Mouse (Mus musculus): Measurements from ENCODE around the gene Ttc36.

Gene Ttc36

GRCm38 (mm10) chr9:44802808-44803450 lies at the start of gene Ttc36:
Gene Ttc36, minus strand, starts transcription at chr9:44803072.
- no peak for DNase-seq (ENCODE audit: low spot score in 2 of 2)

DNA sequence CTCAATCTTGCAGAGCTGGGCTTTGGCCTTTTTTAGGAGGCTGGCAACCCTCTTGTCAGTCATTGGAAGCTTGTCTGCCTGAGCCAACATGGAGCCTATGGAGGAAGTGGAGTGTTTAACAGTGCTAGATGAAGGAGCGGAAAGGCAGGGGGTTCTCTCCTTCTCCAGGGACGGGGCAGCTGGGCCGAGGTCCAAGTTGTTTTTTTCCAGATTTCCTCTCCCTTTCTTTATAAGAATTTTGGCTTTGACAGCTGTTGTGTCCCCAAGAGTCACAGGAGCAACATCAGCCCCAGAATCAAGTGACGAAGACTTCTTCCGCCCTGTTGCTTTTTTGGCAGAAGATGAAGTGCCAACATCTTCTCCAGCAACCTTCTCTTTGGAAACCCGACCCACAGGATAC lies 44.6 kb upstream of the Ttc36 start:
- no peak for DNase-seq (ENCODE audit: low spot score in 2 of 2)

DNA sequence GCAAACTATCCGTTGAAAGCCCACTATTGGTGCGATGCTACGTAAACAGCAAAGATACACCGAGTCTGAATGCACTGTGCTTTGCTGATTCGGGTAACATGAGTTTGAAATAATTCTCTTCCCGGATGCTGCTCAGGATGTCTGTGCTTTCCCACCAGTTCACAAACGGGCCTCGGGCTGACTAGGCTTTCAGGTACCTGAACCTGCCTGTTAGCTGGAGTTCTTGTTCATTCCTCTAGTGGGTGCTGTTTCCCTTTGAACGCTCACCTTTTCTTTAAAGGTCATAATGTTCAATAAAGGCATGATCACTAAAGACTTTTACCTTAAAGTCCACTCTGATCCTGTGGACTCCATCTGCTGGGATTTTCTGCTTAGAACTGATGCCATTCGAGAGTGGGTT lies 38.4 kb upstream of the Ttc36 start:
- DNase-seq (ENCODE audit: low spot score in 2 of 2), result no peak

GRCm38 (mm10) chr9:44836439-44836838 lies 33.6 kb upstream of the Ttc36 start:
- DNase-seq (ENCODE audit: low spot score in 2 of 2), result peak; percentile 28 to 54

DNA sequence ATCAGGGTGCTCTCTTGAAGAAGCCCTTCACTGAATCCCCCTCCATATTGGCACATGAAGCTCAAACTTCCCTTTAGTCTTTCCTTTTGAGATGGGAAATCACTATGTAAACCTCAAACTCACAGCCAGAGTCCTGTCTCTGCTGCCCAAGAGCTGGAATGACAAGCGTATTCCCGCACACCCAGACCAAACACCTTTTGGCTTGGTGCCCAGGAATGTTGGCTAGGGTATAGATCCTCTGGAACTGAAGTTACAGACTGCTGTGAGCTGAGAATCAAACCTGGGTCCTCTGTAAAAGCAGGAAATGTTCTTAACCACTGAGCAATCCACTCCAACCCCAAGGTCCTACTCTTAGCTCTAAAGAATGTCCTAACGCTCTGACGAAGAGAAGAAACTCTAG lies 29.5 kb upstream of the Ttc36 start:
- DNase-seq (ENCODE audit: low spot score in 2 of 2), result no peak

DNA sequence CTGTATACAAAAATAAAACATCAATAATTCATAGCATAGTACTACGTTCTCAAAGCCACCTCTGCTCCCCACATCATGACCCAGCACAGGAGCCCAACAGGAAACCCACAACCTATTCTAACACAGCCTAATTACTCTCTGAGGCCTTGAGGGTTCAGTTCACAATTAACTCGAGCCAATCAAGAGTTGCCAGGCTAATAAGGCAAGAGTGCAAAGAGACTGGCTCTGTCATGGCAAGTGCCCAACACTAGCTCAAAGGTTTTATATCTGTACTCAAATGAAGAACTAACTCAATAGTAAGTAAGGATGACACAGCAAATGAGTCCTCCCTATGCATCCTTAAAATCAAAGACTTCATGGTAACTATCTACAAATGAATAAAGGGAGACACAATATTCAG lies 27.6 kb upstream of the Ttc36 start:
- no peak for DNase-seq (ENCODE audit: low spot score in 2 of 2)

DNA sequence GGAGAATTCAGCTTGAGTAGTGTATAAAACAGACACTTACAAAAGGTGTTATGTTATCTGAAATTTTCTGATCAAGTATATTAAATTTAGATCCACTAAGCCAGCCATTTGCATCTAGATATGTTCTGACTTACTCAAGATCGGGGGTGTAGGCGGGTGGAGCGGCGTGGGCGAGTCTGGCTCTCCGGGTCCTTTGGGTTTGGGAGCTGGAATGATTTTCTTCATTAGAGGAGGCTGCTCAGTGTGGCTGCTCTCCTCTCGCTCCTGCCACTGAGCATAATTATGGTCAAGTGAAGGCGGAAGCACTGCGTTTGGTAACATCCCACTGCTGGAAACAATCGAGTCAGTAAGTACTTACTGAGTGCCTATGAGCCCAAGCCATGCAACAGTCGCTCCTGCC lies 26.1 kb upstream of the Ttc36 start:
- no peak for DNase-seq (ENCODE audit: low spot score in 2 of 2)

DNA sequence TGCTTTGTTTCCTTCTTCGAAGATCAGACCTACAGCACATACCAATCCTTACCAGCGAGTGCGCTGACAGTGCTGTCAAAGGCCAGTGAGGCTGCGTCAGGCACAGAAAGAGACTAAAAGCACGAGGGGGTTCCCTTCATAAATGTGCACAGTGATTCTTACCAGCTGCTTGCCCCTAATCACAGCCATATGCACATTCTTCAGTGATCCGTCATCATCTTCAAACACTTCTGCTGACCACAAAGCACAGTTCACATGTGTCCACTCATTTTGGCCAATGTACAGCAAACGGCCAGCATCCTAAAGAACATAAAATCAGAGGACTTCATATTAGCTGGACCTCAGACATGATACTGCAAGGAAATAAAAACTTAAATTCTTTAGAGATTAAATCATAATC lies 23.8 kb upstream of the Ttc36 start:
- no peak for DNase-seq (ENCODE audit: low spot score in 2 of 2)

DNA sequence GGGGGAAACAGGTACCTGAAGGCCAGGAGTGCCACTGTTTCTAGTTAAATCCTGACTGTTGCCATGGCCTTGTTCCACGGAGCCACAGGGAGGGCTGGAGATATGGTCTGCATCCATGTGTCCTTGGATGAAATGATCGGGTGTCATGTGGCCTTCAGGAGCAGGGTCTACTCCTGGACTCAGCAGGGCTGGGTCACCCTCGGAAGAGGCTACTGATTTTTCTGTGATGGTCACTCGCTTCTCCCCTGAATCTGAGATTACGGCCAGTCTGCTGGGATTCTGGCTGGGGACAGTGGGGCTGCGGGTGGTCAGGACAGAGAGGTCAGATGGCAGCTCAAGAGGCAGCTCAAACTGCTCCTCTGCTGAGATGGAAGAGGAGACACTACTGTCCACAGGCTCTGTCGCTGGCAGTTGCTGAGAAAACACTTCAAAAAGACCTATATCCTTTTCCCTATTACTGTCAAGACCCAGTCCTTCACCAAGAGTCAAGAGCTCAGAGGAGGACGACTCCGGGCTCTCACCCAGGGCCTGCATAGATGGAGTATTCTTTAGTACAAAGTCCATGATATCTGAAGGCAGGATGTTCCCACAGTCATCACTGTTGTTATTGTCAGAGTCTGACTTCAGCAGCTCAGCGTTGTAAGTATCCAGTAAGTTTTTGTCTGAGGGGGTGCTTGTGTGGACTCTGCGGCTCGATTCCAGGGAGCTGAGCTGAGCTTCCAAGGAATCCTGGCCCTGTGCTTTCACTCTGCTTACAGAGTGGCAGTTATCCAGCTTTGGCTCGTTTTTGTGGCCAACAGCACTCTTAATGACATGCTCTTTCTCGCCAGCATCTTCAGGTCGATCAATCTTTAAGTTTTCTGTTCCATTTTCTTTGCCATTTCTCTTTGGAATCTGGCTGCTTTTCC lies 17.3 kb upstream of the Ttc36 start:
- no peak for DNase-seq (ENCODE audit: low spot score in 2 of 2)

DNA sequence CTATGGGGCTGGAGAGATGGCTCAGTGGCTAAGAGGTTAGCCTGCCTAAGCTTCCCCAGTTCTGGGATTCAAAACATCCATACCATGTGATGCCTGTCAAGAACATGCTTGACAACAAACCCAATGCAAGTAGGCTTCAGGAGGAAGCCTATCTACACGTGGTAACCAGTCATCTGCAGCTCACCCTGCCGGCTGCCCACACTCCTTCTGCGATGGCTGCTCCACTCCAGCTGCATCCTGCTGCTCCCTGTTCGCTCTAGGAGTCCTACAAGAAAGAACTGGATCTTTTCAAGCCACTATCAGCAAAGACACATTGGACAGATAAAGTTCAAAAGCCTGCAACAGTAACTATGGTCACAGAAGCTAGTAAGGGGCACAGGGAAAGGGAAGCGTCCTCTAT lies 14.7 kb upstream of the Ttc36 start:
- no peak for DNase-seq (ENCODE audit: low spot score in 2 of 2)

GRCm38 (mm10) chr9:44814179-44814578 lies 11.3 kb upstream of the Ttc36 start:
- no peak for DNase-seq (ENCODE audit: low spot score in 2 of 2)

DNA sequence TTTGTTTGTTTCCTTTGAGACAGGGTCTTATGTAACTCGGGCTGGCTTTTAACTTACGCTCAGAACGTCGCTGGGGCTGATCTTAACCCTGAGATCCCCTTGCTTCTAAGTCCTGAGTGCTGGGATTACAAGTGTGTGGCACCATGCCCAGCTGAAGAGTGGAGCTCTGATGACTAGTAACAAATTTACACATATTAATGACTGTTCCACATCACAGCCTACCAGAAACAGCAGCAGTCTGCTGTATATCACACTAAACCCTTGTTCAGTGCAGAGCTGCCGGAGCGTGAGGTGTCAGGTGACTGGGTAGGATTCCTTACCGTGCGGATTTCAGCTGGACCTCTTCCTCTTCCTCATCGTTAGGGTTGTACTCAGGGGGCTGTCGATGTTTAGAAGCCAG lies 7.4 kb upstream of the Ttc36 start:
- no peak for DNase-seq (ENCODE audit: low spot score in 2 of 2)

DNA sequence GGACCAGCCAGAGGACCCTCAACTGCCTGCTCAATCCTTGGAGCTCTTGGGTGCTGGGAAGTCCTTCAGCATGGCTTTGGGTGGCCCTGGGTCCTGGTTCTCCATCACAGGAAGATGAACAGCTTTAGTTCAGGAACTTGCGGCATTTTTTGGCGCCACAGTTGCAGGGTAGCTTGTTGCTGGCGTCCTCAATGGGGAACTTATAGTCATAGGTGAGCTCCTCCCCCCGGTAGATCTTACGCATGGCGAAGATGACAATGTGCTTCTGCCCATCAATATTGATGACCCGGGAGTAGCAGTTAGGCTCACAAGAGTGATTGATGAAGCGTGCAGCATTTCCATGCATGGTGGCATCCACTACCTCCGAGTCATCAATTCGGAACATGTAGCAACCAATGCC lies 4.9 kb upstream of the Ttc36 start:
- no peak for DNase-seq (ENCODE audit: low spot score in 2 of 2)

DNA sequence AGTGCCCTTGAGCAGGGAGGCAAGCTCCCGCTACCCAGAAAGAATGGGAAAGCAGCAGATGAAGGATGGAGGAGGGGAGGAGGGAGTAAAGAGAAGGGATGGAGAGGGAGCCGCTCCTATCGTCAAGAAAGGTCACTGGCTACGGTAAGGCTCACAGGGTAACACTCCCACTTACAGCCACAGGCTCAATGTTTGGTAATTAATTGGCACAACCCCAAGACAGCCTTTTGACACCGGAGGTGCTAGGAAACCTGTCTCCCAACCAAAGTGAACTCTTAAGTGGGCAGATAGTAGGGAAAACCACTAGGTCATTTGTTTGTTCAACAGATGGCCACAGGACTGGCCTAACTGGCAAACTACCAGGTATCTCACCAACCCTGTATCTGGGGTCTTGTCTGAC lies 4.3 kb upstream of the Ttc36 start:
- DNase-seq (ENCODE audit: low spot score in 2 of 2), result no peak

DNA sequence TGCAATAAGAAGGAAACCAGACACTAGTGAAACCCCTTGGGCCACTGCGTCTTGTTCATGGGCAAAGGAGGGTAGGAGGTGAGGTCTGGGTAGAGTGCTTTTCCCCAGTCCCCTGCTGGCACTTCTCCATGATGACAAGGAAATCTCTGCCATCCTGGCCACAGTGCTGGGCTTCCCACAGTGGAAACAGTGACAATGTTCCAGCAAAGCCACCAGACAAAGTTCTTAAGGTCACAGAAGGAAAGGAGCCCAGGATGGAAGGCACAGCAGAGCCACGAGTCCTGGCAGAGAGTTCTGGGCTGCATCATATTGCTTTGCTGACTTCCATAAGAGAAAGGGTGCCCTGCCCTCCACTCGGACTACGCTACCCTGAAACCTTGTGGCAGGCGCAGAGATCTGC lies 2.7 kb upstream of the Ttc36 start:
- no peak for DNase-seq (ENCODE audit: low spot score in 2 of 2)

GRCm38 (mm10) chr9:44804678-44805077 lies 1.8 kb upstream of the Ttc36 start:
- DNase-seq (ENCODE audit: low spot score in 2 of 2), result no peak

DNA sequence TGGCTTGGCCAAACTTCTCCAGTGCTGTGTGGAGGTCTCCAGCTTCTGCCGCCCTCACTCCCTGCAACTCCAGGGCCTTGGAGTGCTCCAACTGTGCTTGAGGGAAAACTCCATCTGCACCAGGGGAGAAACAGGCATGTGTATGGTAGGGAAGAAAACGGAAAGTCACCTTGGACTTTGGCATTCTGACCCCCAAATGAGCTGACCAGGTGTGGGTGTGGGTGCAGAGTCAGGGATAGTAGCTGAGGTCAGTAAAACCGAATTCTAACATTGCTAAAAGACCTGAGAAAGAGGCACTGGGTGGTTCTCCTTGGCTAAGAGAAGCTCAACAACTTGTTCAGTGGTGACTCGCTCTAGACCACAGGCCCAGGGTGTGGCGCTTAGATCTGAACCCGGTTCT lies 1.2 kb downstream of the Ttc36 start:
- DNase-seq (ENCODE audit: low spot score in 2 of 2), result no peak

GRCm38 (mm10) chr9:44799958-44800324 lies 2.9 kb downstream of the Ttc36 start:
- DNase-seq (ENCODE audit: low spot score in 2 of 2), result no peak

GRCm38 (mm10) chr9:44799102-44799957 lies 3.5 kb downstream of the Ttc36 start, which contains the start of gene Tmem25:
Gene Tmem25, minus strand, starts transcription at chr9:44799307.
- DNase-seq (ENCODE audit: low spot score in 2 of 2), result peak; percentile 76 to 77

GRCm38 (mm10) chr9:44798298-44798697 lies 4.6 kb downstream of the Ttc36 start:
- DNase-seq (ENCODE audit: low spot score in 2 of 2), result no peak

GRCm38 (mm10) chr9:44792842-44793241 lies 10.0 kb downstream of the Ttc36 start:
- no peak for DNase-seq (ENCODE audit: low spot score in 2 of 2)
